Mouse (Mus musculus) midbrain, embryonic 14.5 days (tissue): ENCODE data around the gene Ctnna3. TPM values are rescaled to one million over a fixed set of nuclear protein-coding genes. Genes with fewer than 3 reads are reported as not detected.
"Not testable (repeated sequence)": the region's sequence is repeated elsewhere in the genome, so short reads cannot be mapped to it uniquely, and the experiment has no call there.

Experiments used
- ATAC-seq: fragments of 200-750 bp; cut with Nextera tagmentation; 2 replicates; pipeline ENCODE4 v1.8.0; 2017; ENCODE audit warnings: moderate number of reproducible peaks, moderate library complexity; ENCODE audit not compliant: low FRiP score, low TSS enrichment
- DNase-seq: peaks from one replicate; pipeline ENCODE4 v3.0.0-alpha.2; 2015
- H3K27ac ChIP-seq: fragments of 300-500 bp; sonication (generic); replicated peaks from 2 replicates; pipeline ENCODE4 v1.5.1; 2014; ENCODE audit warnings: mild to moderate bottlenecking, low read depth, low read length, moderate library complexity
- H3K27me3 ChIP-seq: fragments of 300-500 bp; sonication (generic); 2 replicates; pipeline ENCODE4 v1.6.1; 2014; ENCODE audit warnings: low read length, control low read depth, mixed read lengths; ENCODE audit not compliant: control insufficient read depth, insufficient read depth
- H3K36me3 ChIP-seq: fragments of 300-500 bp; sonication (generic); 2 replicates; pipeline ENCODE4 v1.6.1; 2014; ENCODE audit warnings: low read length, control low read depth; ENCODE audit not compliant: control insufficient read depth, insufficient read depth
- H3K4me1 ChIP-seq: fragments of 300-500 bp; sonication (generic); 2 replicates; pipeline ENCODE4 v1.6.1; 2014; ENCODE audit warnings: mild to moderate bottlenecking, antibody characterized with exemption, low read length, control low read depth; ENCODE audit not compliant: control insufficient read depth, insufficient read depth
- H3K4me2 ChIP-seq: fragments of 300-500 bp; sonication (generic); 2 replicates; pipeline ENCODE4 v1.6.1; 2014; ENCODE audit warnings: mild to moderate bottlenecking, low read length, moderate library complexity
- H3K4me3 ChIP-seq: fragments of 300-500 bp; sonication (generic); replicated peaks from 2 replicates; pipeline ENCODE4 v1.5.1; 2014; ENCODE audit warnings: low read depth, low read length
- H3K9ac ChIP-seq: fragments of 300-500 bp; sonication (generic); replicated peaks from 2 replicates; pipeline ENCODE4 v1.6.1; 2014; ENCODE audit warnings: mild to moderate bottlenecking, low read length, moderate library complexity
- H3K9me3 ChIP-seq: fragments of 300-500 bp; sonication (generic); 2 replicates; pipeline ENCODE4 v1.6.1; 2016; ENCODE audit warnings: low read length, control low read depth, mixed read lengths; ENCODE audit not compliant: control insufficient read depth
- WGBS: fragments of 180-500 bp; shearing (Covaris S2); extraction: QIAGEN DNeasy Blood & Tissue Kit; methylation state at CpG from one replicate; pipeline ENCODE4 v1.1.7; 2014; 5-methylcytosine and 5-hydroxymethylcytosine counted together
- polyA plus RNA-seq: library from polyadenylated mRNA; unstranded; fragments of >200 nt; fragmentation: Nextera tagmentation; extraction: Ambion mirVana; gene quantifications from 2 replicates; pipeline ENCODE4 v1.2.1, GENCODE M21; 2014

Gene Ctnna3
- polyA plus RNA-seq, 1 experiment from 2014 or later: 1.1 TPM

- Histone ChIP-seq H3K9ac (no peak overlapping the region), H3K4me1 (no peaks in the 10 kb centered on the region), H3K9me3 (no peaks in the 10 kb centered on the region), H3K27ac (no peak overlapping the region), H3K4me3 (no peak overlapping the region), H3K27me3 (no peaks in the 10 kb centered on the region), H3K4me2 (no peak overlapping the region), H3K36me3 (no peaks in the 10 kb centered on the region)
- DNase-seq: no peak
- ATAC-seq: no peak
- WGBS: 90% methylated on average over 5 of the region's 5 CpGs
Observed at GRCm38 (mm10) chr10:63402731-63403504, 27.0 kb upstream of the Ctnna3 start.

- H3K27me3 ChIP-seq: no peaks in the 10 kb centered on the region
- no peaks in the 10 kb centered on the region for H3K36me3 ChIP-seq
- H3K4me1 ChIP-seq: no peaks in the 10 kb centered on the region
- no peak overlapping the region for H3K27ac ChIP-seq
- no peak for ATAC-seq
- no peak overlapping the region for H3K9ac ChIP-seq
- H3K4me2 ChIP-seq: no peak overlapping the region
- WGBS: 86% methylated on average over 2 of the region's 2 CpGs
- no peak for DNase-seq
- H3K4me3 ChIP-seq: no peak overlapping the region
- no peaks in the 10 kb centered on the region for H3K9me3 ChIP-seq
Observed at GRCm38 (mm10) chr10:63403636-63404035, 26.3 kb upstream of the Ctnna3 start.

DNA sequence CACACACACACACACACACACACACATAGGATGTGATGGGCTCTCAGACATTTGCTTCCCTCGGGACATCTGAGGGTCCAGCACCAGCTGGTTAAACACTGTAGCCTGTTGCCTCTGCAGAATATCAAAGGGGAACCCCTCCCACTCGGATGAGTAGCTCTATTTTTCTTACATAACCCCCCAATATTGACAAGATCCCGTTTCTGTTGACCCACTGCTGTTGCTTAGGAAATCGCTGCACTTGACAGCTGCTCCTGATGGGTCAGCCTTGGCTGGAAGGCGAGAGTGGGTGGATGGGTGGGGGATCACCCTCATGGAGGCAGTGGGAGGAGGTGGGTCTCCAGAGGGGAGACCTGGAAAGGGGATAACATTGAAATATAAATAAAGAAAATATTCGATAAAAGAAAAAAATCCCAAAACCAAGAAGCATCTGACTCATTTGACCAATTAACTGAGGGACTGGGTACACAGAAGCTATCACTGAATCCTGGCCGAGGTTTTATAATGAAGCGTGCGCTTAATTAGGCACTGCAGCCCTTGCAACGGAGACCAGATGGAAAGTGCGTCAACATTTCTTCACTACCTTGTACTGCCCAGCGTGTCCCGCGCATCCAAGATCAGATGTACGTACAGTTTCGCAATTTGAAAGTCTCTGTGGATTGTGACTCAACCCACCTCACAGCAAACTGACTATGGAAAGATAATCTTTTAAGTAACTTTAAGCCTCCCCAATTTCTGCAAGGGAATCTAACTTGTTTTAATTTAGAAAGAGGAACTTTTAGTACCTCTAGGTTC, 19.5 kb upstream of the Ctnna3 start:
- 74% methylated on average over 16 of the region's 16 CpGs for WGBS
- H3K4me1 ChIP-seq: no peaks in the 10 kb centered on the region
- ATAC-seq (no peak), DNase-seq (peak; percentile 32)
- H3K4me3 ChIP-seq: no peak overlapping the region
- H3K9me3 ChIP-seq: no peaks in the 10 kb centered on the region
- H3K4me2 ChIP-seq: no peak overlapping the region
- no peak overlapping the region for H3K9ac ChIP-seq
- no peak overlapping the region for H3K27ac ChIP-seq
- no peaks in the 10 kb centered on the region for H3K27me3 ChIP-seq
- no peaks in the 10 kb centered on the region for H3K36me3 ChIP-seq

GRCm38 (mm10) chr10:63411674-63412073, 18.2 kb upstream of the Ctnna3 start:
- 95% methylated on average over 6 of the region's 7 CpGs for WGBS
- H3K36me3 ChIP-seq, H3K9me3 ChIP-seq, H3K4me3 ChIP-seq, H3K4me1 ChIP-seq, H3K4me2 ChIP-seq, H3K27me3 ChIP-seq, ATAC-seq, H3K9ac ChIP-seq, DNase-seq, H3K27ac ChIP-seq: not testable (repeated sequence)

DNA sequence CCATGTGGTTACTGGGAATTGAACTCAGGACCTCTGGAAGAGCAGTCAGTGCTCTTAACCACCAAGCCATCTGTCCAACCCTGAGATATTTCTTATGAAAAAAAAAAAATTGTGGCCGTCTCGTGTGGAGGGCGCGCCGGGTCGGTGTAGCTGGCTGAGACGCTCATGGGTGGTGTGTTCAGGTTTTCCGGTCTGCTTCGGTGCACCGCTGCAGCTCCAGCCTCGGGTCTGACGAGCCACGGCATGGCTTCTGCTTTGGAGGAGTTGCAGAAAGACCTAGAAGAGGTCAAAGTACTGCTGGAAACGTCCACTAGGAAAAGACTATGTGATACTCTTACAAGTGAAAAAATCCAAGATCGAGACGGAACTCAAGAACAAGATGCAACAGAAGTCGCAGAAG, 17.1 kb upstream of the Ctnna3 start:
- DNase-seq (no peak), ATAC-seq (no peak)
- H3K4me1 ChIP-seq: no peaks in the 10 kb centered on the region
- no peak overlapping the region for H3K27ac ChIP-seq
- H3K4me2 ChIP-seq: no peak overlapping the region
- no peaks in the 10 kb centered on the region for H3K9me3 ChIP-seq
- H3K36me3 ChIP-seq: no peaks in the 10 kb centered on the region
- no peak overlapping the region for H3K9ac ChIP-seq
- H3K4me3 ChIP-seq: no peak overlapping the region
- 90% methylated on average over 17 of the region's 17 CpGs for WGBS
- no peaks in the 10 kb centered on the region for H3K27me3 ChIP-seq

DNA sequence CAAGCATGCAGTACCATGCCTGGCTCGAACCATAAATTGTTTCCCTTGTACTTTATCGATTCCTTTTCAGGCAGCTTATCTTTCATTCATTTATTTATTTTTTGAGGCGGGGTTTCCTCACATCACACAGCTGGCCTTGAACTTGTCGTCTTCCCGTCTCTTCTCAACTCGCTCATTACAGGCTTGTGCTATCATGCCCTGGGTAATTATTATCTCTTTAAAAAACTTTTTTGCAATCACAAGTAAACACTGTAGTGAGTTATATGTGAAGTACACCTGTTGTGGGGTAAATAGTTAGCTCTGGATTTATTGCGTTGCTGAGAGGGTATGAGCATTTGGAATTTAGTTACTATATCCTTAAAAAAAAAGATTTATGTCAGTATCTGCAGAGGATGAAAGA, 14.6 kb upstream of the Ctnna3 start:
- 86% methylated on average over 7 of the region's 7 CpGs for WGBS
- no peaks in the 10 kb centered on the region for H3K27me3 ChIP-seq
- no peak overlapping the region for H3K9ac ChIP-seq
- no peaks in the 10 kb centered on the region for H3K4me1 ChIP-seq
- H3K27ac ChIP-seq: no peak overlapping the region
- no peak for DNase-seq
- no peaks in the 10 kb centered on the region for H3K9me3 ChIP-seq
- ATAC-seq: no peak
- H3K4me3 ChIP-seq: no peak overlapping the region
- no peak overlapping the region for H3K4me2 ChIP-seq
- H3K36me3 ChIP-seq: no peaks in the 10 kb centered on the region

DNA sequence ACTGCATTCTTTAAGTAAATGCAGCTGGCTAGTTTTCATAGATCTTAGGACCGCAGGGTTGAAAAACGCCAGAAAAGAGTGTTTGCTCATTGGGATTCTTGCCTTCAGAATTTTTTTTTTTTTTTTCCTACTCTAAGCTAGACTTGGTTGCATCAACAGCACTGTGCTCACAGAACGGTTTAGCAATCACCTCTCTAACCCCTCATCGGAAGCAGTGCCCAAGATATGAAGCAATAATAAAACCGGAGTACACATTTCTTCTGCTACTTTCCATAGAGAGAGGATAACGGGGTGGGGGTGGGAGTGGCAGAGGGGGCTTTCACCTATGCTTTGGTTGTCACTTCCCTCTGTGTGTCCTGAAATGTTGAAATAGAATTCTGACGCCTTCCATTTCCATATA, 14.0 kb upstream of the Ctnna3 start:
- Histone ChIP-seq H3K36me3 (no peaks in the 10 kb centered on the region), H3K9ac (no peak overlapping the region), H3K4me2 (no peak overlapping the region), H3K4me3 (no peak overlapping the region), H3K4me1 (no peaks in the 10 kb centered on the region), H3K9me3 (no peaks in the 10 kb centered on the region), H3K27ac (no peak overlapping the region), H3K27me3 (no peaks in the 10 kb centered on the region)
- 71% methylated on average over 7 of the region's 7 CpGs for WGBS
- DNase-seq: no peak
- ATAC-seq: no peak

GRCm38 (mm10) chr10:63417061-63417460, 12.8 kb upstream of the Ctnna3 start:
- Histone ChIP-seq H3K9ac (no peak overlapping the region), H3K4me2 (no peak overlapping the region), H3K4me1 (no peaks in the 10 kb centered on the region), H3K4me3 (no peak overlapping the region), H3K27ac (no peak overlapping the region), H3K9me3 (no peaks in the 10 kb centered on the region), H3K36me3 (no peaks in the 10 kb centered on the region), H3K27me3 (no peaks in the 10 kb centered on the region)
- 69% methylated on average over 5 of the region's 5 CpGs for WGBS
- no peak for DNase-seq
- no peak for ATAC-seq
